Mouse (Mus musculus) olfactory bulb, adult 2 months (tissue): ENCODE data around the gene Gpatch2.

Source experiments
- CTCF ChIP-seq: fragments of 200-500 bp; IDR thresholded peaks from 2 replicates; pipeline ENCODE4 v1.5.1; 2012; ENCODE audit warnings: low read depth, mild to moderate bottlenecking, low read length, moderate library complexity; ENCODE audit not compliant: insufficient read depth
- POLR2A ChIP-seq: fragments of 200-500 bp; IDR thresholded peaks from 2 replicates; pipeline ENCODE4 v1.6.1; 2012; ENCODE audit warnings: mild to moderate bottlenecking, low read depth, low read length, moderate library complexity; ENCODE audit not compliant: insufficient read depth

DNA sequence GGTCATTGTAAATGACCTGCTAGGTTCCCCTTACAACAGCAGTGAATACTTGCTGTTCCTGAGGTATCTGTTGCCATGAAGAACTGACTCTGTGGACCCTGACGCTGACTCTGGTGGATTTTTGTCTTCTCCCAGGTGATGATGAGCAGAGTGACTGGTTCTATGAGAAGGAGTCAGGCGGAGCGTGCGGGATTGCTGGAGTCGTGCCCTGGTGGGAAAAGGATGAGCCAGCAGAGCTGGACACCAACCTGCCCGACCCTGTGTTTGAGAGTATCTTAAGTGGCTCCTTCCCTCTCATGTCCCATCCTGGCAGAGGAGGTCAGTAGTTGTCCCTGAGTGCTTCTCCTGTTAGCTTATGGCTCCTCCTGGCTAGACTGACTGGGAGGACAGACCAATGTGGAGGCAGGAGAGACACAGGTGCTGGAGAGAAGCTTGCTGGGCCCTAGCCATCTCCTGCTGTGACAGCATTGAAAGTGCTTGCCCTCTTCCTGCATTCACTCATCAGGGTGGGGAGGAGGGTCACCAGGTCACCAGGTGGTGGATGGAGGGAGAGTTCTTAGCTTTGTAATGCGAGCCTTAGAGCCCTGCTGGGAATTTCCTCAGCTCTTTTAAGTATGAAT, 17.8 kb downstream of the Gpatch2 start:
- TF ChIP-seq POLR2A, result no peak
- no peak for TF ChIP-seq CTCF
